ENCODE assay signal across 1 mouse cellular context in the genomic region with DNA sequence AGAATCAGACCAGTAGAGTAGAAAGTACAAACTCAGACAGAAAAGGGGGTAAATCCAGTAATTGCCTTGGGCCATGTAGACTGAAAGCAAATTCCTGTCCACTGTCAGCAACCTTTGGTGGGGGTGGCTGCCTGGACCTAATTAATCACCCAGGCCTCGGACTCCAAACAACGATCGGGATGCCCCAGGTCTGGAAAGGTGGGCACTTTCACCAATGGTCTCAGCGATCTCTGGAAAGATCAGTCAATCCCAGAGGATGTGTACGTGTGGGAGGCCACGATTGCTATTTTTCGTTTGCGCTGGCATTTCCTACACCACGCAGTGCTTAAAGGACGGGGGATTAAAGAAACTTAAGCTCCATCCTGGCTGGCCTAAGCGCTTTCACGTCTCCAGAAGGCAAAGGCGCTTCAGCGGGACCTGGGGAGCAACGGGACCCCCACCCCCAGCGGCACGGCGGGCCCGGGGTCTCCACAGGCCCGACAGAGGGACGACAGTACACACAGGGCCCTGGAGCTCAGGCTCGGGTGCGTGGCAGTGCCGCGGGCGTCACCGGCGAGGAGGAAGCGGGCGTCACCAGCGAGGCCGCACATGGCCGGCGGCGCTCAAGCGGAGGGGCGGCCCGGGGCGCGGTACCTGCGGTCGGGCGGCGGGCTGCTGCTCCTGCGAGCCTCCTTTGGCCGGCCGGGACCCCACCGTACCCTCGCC.
TF ChIP-seq lines count a peak whose summit lies in the region.

No protein-coding gene starts in this region.

TF ChIP-seq in ES-E14, 5 proteins besides CTCF, POLR2A, EP300 and RAD21:
- TF ChIP-seq MAFK (IDR thresholded peaks at IDR 0.05; ENCODE audit: insufficient read depth, low read depth, low read length) = no peak
- no peak for TF ChIP-seq CHD2 (IDR thresholded peaks at IDR 0.05; ENCODE audit: low read depth, low read length)
- no peak for TF ChIP-seq HCFC1 (IDR thresholded peaks at IDR 0.05; ENCODE audit: borderline replicate concordance, insufficient read depth, low read length)
- no peak for TF ChIP-seq ZC3H11A (IDR thresholded peaks at IDR 0.05; ENCODE audit: borderline replicate concordance, low read depth, low read length)
- TF ChIP-seq ZNF384 (IDR thresholded peaks at IDR 0.05; ENCODE audit: low read depth, low read length) = no peak
